Mouse (Mus musculus) lung, postnatal 14 days (tissue): ENCODE results near the gene Sf3b5.
"Not testable (repeated sequence)": the region's sequence is repeated elsewhere in the genome, so short reads cannot be mapped to it uniquely, and the experiment has no call there.

Experiments
- DNase-seq: peaks from one replicate; pipeline ENCODE4 v3.0.0; 2021

Sf3b5 gene

GRCm38 (mm10) chr10:13007876-13008736 is 3.0 kb downstream of the Sf3b5 start:
- peak; percentile 94 for DNase-seq

GRCm38 (mm10) chr10:13008737-13009121 is 3.6 kb downstream of the Sf3b5 start:
- DNase-seq: no peak

GRCm38 (mm10) chr10:13014026-13014425 is 8.9 kb downstream of the Sf3b5 start:
- DNase-seq: no peak

- peak; percentile 73 for DNase-seq
These were observed 11.4 kb downstream of the Sf3b5 start for GRCm38 (mm10) chr10:13016573-13016972.

- peak; percentile 31 for DNase-seq
These were observed 13.4 kb downstream of the Sf3b5 start for GRCm38 (mm10) chr10:13018510-13018909.

- no peak for DNase-seq
These were observed 13.9 kb downstream of the Sf3b5 start for GRCm38 (mm10) chr10:13019026-13019425.

GRCm38 (mm10) chr10:13022103-13022502 is 17.0 kb downstream of the Sf3b5 start:
- DNase-seq: no peak

- DNase-seq: not testable (repeated sequence)
These were observed 18.8 kb downstream of the Sf3b5 start for GRCm38 (mm10) chr10:13023985-13024384.

GRCm38 (mm10) chr10:13027702-13028101 is 22.6 kb downstream of the Sf3b5 start:
- no peak for DNase-seq

GRCm38 (mm10) chr10:13028215-13028614 is 23.1 kb downstream of the Sf3b5 start:
- DNase-seq: no peak

- no peak for DNase-seq
These were observed 24.3 kb downstream of the Sf3b5 start for GRCm38 (mm10) chr10:13029416-13029815.

- DNase-seq: no peak
These were observed 30.1 kb downstream of the Sf3b5 start for GRCm38 (mm10) chr10:13035270-13035669.

- DNase-seq: no peak
These were observed 34.6 kb downstream of the Sf3b5 start for GRCm38 (mm10) chr10:13039637-13040174.

GRCm38 (mm10) chr10:13044659-13045058 is 39.5 kb downstream of the Sf3b5 start:
- DNase-seq: no peak

- DNase-seq: no peak
These were observed 42.7 kb downstream of the Sf3b5 start for GRCm38 (mm10) chr10:13047816-13048215.

GRCm38 (mm10) chr10:13056863-13057381 is 51.8 kb downstream of the Sf3b5 start:
- DNase-seq: no peak
